Mouse (Mus musculus) splenic B cell, adult 2 months (primary cell): Measurements from ENCODE around the gene Cdc27.
"Not testable (repeated sequence)": the region's sequence is repeated elsewhere in the genome, so short reads cannot be mapped to it uniquely, and the experiment has no call there.

Experiments
- DNase-seq: peaks from one replicate; pipeline ENCODE4 v3.0.0-alpha.2; 2011; ENCODE audit warnings: low read depth, low spot score
- H3K27me3 ChIP-seq: 2 replicates; pipeline ENCODE4 v1.6.1; 2012; ENCODE audit warnings: mild to moderate bottlenecking, low read length, moderate library complexity, mixed read lengths; ENCODE audit not compliant: control insufficient read depth, poor library complexity, insufficient read depth, severe bottlenecking
- H3K36me3 ChIP-seq: 2 replicates; pipeline ENCODE4 v1.6.1; 2012; ENCODE audit warnings: mild to moderate bottlenecking, low read length, moderate library complexity, mixed read lengths; ENCODE audit not compliant: control insufficient read depth, poor library complexity, insufficient read depth, severe bottlenecking

The Cdc27 gene

GRCm38 (mm10) chr11:104558651-104559403, 8.4 kb upstream of the Cdc27 start:
- DNase-seq: no peak
- no peaks in the 10 kb centered on the region for H3K27me3 ChIP-seq
- no peaks in the 10 kb centered on the region for H3K36me3 ChIP-seq

DNA sequence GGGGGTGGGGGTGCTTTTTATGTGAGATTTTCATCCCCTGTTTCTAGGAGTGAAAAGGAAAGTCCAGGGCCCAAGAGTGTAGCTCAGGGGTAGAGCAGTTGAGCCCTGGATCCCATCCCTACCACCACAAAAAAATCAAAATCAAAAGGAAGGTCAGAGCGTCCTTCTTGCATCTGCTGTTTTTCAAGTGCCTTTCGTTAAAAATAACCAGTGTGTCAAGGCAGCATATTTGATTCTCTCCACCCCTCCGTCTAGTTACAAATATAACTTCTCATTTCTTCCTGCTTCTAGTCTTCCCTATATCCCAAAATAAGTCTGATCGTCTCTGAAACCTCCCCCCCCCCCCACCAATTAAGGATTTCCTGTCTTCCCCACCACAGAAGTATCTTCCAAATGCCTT, 7.6 kb upstream of the Cdc27 start:
- no peaks in the 10 kb centered on the region for H3K27me3 ChIP-seq
- no peak for DNase-seq
- H3K36me3 ChIP-seq: no peaks in the 10 kb centered on the region

GRCm38 (mm10) chr11:104549438-104550405, 698 bp downstream of the Cdc27 start:
- H3K36me3 ChIP-seq: no peaks in the 10 kb centered on the region
- no peaks in the 10 kb centered on the region for H3K27me3 ChIP-seq
- peak; percentile 44 for DNase-seq

- Histone ChIP-seq H3K27me3 (no peaks in the 10 kb centered on the region), H3K36me3 (no peaks in the 10 kb centered on the region)
- DNase-seq: no peak
Measured at GRCm38 (mm10) chr11:104547502-104547901, 2.9 kb downstream of the Cdc27 start.

DNA sequence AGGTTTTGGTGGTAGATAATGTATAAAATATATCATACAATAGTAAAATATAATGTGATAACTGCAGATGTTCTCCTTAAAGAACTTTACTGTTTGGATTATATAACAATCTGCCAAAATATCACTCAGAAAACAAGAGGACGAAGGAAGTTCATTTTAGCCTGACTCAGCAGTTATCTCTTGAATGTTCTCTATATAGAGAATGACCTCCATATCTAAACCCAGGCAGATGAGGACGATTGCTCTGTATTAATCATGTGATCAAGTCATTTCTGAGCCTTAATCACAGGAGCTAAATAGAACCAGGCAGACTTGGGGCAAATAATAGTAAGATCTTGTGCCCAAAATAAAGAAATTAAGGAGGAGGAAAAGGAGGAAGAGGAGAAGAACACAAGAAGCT, 5.9 kb downstream of the Cdc27 start:
- DNase-seq: no peak
- Histone ChIP-seq H3K36me3 (no peaks in the 10 kb centered on the region), H3K27me3 (no peaks in the 10 kb centered on the region)

DNA sequence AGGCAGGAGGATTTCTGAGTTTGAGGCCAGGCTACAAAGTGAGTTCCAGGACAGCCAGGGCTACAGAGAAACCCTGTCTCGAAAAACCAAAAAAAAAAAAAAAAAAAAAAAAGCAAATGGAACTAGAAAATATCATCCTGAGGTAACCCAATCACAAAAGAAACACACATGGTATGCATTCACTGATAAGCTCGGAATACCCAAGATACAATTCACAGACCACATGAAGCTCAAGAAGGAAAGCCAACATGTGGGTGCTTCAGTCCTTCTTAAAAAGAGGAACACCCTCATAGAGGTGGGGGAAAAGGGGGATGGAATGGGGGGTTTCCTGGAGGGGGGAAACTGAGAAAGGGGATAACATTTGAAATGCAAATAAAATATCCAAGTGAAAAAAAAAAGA, 7.1 kb downstream of the Cdc27 start:
- H3K36me3 ChIP-seq, H3K27me3 ChIP-seq, DNase-seq: not testable (repeated sequence)

GRCm38 (mm10) chr11:104539811-104540210, 10.6 kb downstream of the Cdc27 start:
- DNase-seq: no peak
- Histone ChIP-seq H3K36me3 (no peaks in the 10 kb centered on the region), H3K27me3 (no peaks in the 10 kb centered on the region)

DNA sequence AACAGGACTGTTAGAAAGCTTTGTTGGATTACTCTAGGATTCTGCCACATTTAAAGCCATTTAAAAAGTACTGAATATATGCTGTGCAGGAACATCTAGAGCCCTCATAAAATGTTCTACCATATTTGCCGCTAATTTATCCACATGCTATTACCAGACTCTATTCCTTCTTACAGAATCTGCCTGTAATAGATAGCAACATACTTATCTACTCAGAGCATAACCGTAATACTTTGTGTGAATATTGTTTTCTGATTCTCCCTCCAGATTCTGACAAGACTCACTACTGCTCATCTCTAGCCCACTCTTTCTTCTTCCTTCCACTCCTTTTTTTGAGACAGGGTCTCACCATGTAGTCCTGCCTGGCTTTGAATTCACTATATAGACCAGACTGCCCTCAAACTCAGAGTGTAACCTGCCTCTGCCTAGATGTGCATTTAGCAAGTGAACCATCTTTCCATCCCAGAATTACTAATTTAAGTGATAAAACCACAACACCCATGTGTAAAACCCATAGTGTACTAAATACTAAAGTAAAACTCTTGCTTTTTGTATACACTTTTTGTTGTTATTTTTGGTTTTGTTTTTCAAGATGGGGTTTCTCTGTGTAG, 12.4 kb downstream of the Cdc27 start:
- no peak for DNase-seq
- H3K36me3 ChIP-seq: peaks cover 7% of the 10 kb centered on the region; the same call in 1 of the 2 replicates
- no peaks in the 10 kb centered on the region for H3K27me3 ChIP-seq

DNA sequence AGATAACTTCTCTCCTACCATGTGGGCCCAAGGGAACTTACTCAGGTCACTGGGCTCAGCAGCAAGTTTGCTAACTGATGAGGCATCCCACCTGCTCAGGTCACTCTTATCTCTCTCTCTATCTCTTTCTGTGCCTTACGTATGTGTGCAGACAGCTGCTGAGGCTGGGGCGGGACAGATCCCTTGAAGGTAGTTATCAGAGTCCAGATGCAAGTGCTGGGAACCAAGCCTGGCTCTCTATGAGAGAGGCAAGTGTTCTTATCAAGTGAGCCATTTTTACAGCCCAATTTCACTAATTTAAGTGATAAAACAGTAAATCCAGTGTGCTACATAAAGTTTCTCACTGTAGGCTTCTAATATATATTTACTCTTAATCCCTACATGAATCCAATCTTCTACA, 13.6 kb downstream of the Cdc27 start:
- Histone ChIP-seq H3K27me3 (no peaks in the 10 kb centered on the region), H3K36me3 (peaks cover 7% of the 10 kb centered on the region; the same call in 1 of the 2 replicates)
- DNase-seq: no peak

GRCm38 (mm10) chr11:104525935-104526334, 24.5 kb downstream of the Cdc27 start:
- DNase-seq: no peak
- Histone ChIP-seq H3K36me3 (peaks cover 20% of the 10 kb centered on the region), H3K27me3 (no peaks in the 10 kb centered on the region)

GRCm38 (mm10) chr11:104512436-104512835, 38.0 kb downstream of the Cdc27 start:
- no peak for DNase-seq

DNA sequence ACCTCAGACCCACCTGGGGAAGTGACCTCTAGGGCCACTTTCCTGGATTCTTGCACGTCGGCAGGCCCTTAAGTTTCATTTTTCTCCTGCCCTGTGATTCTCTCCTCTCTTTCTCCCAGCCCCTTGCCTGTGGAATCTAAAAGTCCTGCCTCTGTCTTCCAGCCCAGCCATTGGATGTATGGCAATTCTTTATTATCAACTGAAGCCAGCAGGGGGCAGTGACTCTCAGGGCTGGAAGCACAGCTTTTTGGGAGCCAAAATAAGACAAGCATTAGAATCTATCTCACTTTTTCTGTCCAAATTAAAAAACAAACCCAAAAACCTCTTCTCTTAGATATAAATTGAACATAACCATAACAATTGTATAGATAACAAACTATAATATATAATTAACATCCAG, 39.8 kb downstream of the Cdc27 start:
- peaks cover 25% of the 10 kb centered on the region for H3K36me3 ChIP-seq
- no peaks in the 10 kb centered on the region for H3K27me3 ChIP-seq
- peak; percentile 64 for DNase-seq

More at GRCm38 (mm10) chr11:104512436-104512835, 38.0 kb downstream of the Cdc27 start:
- Histone ChIP-seq H3K27me3 (no peaks in the 10 kb centered on the region), H3K36me3 (peaks cover 27% of the 10 kb centered on the region)

GRCm38 (mm10) chr11:104508455-104508854, 42.0 kb downstream of the Cdc27 start:
- no peak for DNase-seq
- Histone ChIP-seq H3K27me3 (no peaks in the 10 kb centered on the region), H3K36me3 (peaks cover 25% of the 10 kb centered on the region)

- Histone ChIP-seq H3K36me3 (no peaks in the 10 kb centered on the region), H3K27me3 (no peaks in the 10 kb centered on the region)
- DNase-seq: no peak
Measured at GRCm38 (mm10) chr11:104488292-104488691, 62.1 kb downstream of the Cdc27 start.

GRCm38 (mm10) chr11:104481971-104482370, 68.4 kb downstream of the Cdc27 start:
- Histone ChIP-seq H3K27me3 (no peaks in the 10 kb centered on the region), H3K36me3 (no peaks in the 10 kb centered on the region)
- no peak for DNase-seq
